Mouse (Mus musculus) embryonic facial prominence, embryonic 15.5 days (tissue): ENCODE data around the gene Irf2bpl. TPM values are rescaled to one million over a fixed set of nuclear protein-coding genes. Genes with fewer than 3 reads are reported as not detected.
A peak's percentile ranks its signal among the peaks of the same experiment; 100 is the strongest.

Source experiments
- ATAC-seq: fragments of 200-750 bp; cut with Nextera tagmentation; 2 replicates; pipeline ENCODE4 v1.8.0; 2017; ENCODE audit warnings: low read depth, moderate TSS enrichment; ENCODE audit not compliant: insufficient number of reproducible peaks, low FRiP score, low TSS enrichment
- H3K27ac ChIP-seq: fragments of 300-500 bp; sonication (generic); replicated peaks from 2 replicates; pipeline ENCODE4 v1.5.1; 2015; ENCODE audit warnings: mild to moderate bottlenecking, inconsistent platforms
- H3K27me3 ChIP-seq: fragments of 300-500 bp; sonication (generic); 2 replicates; pipeline ENCODE4 v1.6.1; 2015; ENCODE audit warnings: inconsistent platforms
- H3K36me3 ChIP-seq: fragments of 300-500 bp; sonication (generic); 2 replicates; pipeline ENCODE4 v1.6.1; 2015; ENCODE audit warnings: mild to moderate bottlenecking, inconsistent platforms
- H3K4me1 ChIP-seq: fragments of 300-500 bp; sonication (generic); 2 replicates; pipeline ENCODE4 v1.6.1; 2015; ENCODE audit warnings: inconsistent platforms
- H3K4me2 ChIP-seq: fragments of 300-500 bp; sonication (generic); replicated peaks from 2 replicates; pipeline ENCODE4 v1.6.1; 2015; ENCODE audit warnings: mild to moderate bottlenecking, inconsistent platforms
- H3K4me3 ChIP-seq: fragments of 300-500 bp; sonication (generic); replicated peaks from 2 replicates; pipeline ENCODE4 v1.5.1; 2015; ENCODE audit warnings: mild to moderate bottlenecking, inconsistent platforms
- H3K9ac ChIP-seq: fragments of 300-500 bp; sonication (generic); 2 replicates; pipeline ENCODE4 v1.6.1; 2015; ENCODE audit warnings: inconsistent platforms
- H3K9me3 ChIP-seq: fragments of 300-500 bp; sonication (generic); replicated peaks from 2 replicates; pipeline ENCODE4 v1.6.1; 2016; ENCODE audit warnings: inconsistent platforms
- WGBS: fragments of 180-500 bp; shearing (Covaris S2); methylation state at CpG from one replicate; pipeline ENCODE4 v1.1.7; 2015; 5-methylcytosine and 5-hydroxymethylcytosine counted together
- polyA plus RNA-seq: library from polyadenylated mRNA; unstranded; fragments of >200 nt; fragmentation: Nextera tagmentation; extraction: Ambion mirVana; gene quantifications from 2 replicates; pipeline ENCODE4 v1.2.1, GENCODE M21; 2015

Irf2bpl gene
- polyA plus RNA-seq, 1 experiment from 2014 or later = 50.6 TPM

DNA sequence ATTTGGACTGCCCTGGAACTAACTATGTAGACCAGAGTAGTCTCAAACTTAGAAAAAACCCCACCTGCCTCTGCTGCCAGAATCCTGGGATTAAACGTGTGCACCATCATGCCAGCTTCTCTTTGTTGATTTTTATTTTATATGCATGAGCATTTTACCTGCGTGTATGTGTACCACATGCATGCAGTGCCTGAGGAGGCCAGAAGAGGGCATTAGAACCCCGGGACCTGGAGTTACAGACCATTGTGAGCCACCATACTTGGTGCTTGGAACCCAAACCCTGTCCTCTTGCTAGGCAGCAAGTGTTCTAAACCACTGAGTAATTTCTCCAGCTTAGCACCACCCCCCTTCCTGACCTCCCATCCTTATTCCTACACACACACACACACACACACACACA, 13.6 kb downstream of the Irf2bpl start:
- Histone ChIP-seq H3K4me3 (no peak overlapping the region), H3K4me2 (no peak overlapping the region), H3K4me1 (peaks cover 22% of the 10 kb centered on the region), H3K27me3 (no peaks in the 10 kb centered on the region), H3K9ac (no peak overlapping the region), H3K36me3 (no peaks in the 10 kb centered on the region), H3K27ac (no peak overlapping the region), H3K9me3 (no peaks in the 10 kb centered on the region)
- over 99% methylated on average over 3 of the region's 3 CpGs for WGBS
- no peak for ATAC-seq

DNA sequence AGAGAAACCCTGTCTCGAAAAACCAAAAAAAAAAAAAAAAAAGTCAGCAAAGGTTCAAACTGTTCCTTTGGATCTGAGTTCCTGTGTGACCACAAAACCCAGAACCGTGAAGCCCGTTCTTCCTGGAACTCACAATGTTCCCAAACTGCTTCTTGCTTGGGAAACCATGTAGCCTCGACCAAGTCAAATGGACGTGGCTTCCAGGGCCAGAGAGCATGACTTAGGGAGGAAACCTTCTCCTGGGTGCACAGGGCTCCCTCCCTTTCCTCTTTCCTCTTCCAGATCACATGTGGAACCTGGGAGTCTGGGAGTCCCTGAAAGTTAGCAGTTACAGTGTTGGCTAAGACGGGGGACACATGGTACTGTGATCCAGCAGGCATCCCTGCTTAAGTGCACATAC, 14.8 kb downstream of the Irf2bpl start:
- WGBS = 88% methylated on average over 6 of the region's 6 CpGs
- Histone ChIP-seq H3K4me3 (no peak overlapping the region), H3K9me3 (no peaks in the 10 kb centered on the region), H3K4me2 (no peak overlapping the region), H3K36me3 (no peaks in the 10 kb centered on the region), H3K9ac (no peak overlapping the region), H3K4me1 (peaks cover 22% of the 10 kb centered on the region), H3K27ac (no peak overlapping the region), H3K27me3 (no peaks in the 10 kb centered on the region)
- ATAC-seq = no peak

DNA sequence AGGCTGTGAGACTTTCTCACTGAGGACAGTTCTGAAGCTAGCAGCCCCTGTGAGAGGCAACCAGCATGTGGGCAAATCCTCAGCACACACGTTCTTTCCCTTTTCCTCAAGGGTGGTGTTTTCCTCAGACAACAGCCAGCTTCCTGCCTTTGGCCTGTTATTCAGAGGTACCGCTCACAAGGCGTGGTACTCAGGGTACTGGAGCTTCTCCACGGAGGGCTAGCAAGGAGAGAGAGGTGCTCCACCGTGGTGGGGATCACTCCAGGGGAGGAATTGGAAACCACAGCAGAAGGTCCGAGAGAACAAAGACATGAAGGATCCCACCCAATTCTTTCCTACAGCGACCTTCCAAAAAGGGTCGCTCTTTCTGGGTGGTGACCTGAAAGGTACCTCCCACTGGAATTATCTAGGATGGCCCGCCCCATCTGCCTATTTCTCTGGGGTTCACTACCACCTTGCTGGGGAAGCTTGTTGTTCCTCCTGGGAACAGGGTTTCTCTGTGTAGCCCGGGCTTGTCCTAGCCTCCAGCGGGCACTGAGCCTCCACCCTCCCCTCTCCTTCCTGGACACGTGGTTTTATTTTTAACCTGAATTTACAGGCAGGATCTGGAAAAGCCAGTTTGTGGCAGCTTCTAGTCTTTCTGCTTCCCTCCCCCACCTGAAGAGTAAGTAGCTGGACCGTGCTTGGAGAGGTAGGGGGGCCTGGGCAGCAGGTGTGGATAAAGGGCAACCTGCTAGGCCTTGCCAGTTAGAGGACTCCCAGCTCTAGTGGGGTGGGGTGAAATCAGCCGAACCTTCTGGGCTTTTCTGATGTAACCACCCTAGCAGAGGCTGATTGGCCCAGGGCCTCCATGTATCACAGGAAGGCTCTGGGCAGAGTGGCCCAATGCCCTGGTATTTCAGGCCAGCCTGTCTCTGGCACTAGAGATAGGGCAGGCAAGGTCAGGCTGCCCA, 17.1 kb downstream of the Irf2bpl start:
- Histone ChIP-seq H3K36me3 (no peaks in the 10 kb centered on the region), H3K4me1 (peaks cover 21% of the 10 kb centered on the region), H3K4me3 (no peak overlapping the region), H3K9me3 (no peaks in the 10 kb centered on the region), H3K27me3 (no peaks in the 10 kb centered on the region), H3K4me2 (peak overlapping the region; percentile 11; the same call in 1 of the 2 replicates), H3K27ac (peak overlapping the region; percentile 78), H3K9ac (no peak overlapping the region)
- 26% methylated on average over 14 of the region's 14 CpGs for WGBS
- ATAC-seq = peak; percentile 62; the same call in 1 of the 2 replicates

DNA sequence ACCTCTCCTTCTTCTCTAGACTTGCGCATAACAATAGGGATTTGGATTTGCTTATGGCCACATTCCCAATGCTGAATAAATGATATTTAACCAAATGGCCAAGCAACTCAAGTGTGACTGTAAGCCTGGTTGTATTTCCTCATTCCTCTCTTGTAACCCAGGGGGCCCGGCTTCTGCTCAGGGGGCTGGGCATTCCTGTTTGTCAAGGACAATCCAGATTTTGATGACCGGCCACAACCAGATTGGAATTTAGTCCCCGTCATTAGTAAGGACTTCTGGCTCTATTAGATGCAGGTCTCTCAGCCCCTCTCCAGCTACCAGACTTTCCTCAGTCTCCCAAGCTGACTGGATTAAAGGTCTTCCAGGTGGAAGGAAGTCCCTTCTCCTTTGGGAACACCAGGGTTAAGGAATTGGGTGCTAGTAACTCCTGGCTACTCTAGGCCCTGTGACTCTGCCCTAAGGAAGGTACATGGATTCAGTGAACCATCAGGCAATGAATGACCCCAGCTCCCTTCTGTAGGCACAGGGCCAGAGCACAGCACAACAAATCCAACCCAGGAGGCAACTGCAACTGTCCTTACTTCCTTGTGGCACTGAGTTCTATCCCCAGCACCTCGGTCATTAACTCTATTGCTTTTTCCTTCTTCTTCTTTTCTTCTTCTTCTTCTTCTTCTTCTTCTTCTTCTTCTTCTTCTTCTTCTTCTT, 20.1 kb downstream of the Irf2bpl start:
- Histone ChIP-seq H3K27ac (no peak overlapping the region), H3K4me3 (no peak overlapping the region), H3K27me3 (no peaks in the 10 kb centered on the region), H3K4me1 (peaks cover 23% of the 10 kb centered on the region), H3K4me2 (no peak overlapping the region), H3K9ac (no peak overlapping the region), H3K36me3 (no peaks in the 10 kb centered on the region), H3K9me3 (no peaks in the 10 kb centered on the region)
- no peak for ATAC-seq
- 86% methylated on average over 5 of the region's 5 CpGs for WGBS

DNA sequence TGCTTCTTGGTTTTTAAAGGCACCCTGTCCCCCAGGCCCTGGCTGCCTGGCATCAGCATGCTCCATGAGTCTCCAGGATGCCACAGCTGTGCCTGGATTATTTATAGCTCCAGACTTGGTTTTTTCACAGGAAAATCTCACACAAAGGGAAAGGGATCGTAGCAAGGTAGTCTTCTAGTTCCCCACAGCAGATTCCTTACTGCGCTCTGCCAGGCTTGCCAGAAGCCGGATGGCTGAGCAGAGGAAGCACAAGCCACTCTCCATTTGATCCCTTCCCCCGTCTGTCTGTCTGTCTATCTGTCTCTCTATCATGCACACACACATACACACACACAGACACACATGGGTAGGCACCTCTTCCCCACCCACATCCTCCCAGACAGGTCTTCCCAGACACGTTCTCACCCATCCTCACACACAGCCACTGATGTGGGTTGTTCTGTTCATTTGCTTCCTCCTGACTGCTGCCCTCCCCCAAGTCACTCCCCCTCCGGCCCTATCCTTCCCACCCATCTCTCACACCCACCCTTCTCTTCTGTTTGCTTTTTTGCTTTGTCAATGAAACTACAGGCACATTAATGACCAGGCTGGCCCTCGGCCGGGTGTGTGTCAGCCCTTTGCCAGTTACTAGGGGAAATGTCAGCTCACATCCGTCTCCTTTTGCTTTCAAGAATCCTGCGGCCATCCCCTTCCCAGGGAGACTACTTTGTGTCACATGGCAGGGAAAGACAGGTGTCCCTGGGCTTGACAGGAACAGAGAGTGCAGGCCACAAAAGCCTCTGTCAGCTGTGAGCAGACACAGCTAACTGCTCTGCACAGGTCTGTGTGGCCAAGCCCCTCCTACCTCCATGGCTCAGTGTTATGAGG, 24.4 kb downstream of the Irf2bpl start:
- H3K27ac ChIP-seq = peak overlapping the region; percentile 55
- no peak overlapping the region for H3K9ac ChIP-seq
- ATAC-seq = no peak
- 50% methylated on average over 10 of the region's 10 CpGs for WGBS
- no peak overlapping the region for H3K4me3 ChIP-seq
- no peak overlapping the region for H3K4me2 ChIP-seq
- H3K36me3 ChIP-seq = no peaks in the 10 kb centered on the region
- H3K27me3 ChIP-seq = no peaks in the 10 kb centered on the region
- H3K4me1 ChIP-seq = peaks cover 30% of the 10 kb centered on the region
- H3K9me3 ChIP-seq = no peaks in the 10 kb centered on the region

DNA sequence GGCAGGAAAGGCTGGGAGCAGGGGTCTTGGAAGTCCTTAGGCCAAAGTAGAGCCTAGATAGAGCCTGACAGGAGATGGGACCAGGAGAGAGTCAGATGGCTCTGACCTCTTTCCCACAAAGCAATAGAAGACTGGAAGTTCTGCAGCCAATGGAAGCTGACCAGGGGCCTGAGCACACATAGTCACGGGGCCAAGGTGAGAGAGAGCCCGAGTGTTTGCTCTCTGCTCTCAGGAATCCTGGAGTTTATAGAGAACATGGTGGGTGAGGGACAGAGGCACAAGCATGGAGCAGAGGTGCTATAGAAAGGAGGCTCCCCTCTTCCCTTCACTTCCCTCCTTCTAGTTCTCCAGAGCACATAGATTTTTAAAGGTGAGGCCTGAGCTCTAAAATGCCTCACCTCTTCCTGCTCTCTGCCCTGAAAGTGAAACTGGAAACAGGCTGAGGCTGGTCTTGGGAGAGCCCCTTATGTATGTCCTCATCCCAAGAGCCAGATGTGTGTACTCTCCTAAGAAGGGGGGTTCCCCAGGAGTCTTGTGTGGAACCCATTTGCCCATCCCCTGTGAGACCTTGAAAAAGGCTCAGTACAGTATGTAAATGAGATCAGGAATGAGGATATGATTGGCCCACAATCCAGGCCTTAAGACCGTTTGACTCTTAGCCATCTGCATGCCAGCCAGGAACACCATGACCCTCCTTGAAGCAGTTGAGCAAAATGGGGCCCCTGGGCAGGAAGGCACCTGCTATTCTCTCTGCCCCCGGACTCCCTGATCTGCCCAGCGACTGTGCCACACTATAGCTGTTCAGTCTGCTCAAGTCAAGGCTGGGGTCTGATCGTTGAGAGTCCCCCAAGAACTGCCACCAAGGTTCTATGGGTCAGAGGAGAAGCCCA, 25.4 kb downstream of the Irf2bpl start:
- Histone ChIP-seq H3K36me3 (no peaks in the 10 kb centered on the region), H3K9me3 (no peaks in the 10 kb centered on the region), H3K4me2 (no peak overlapping the region), H3K27me3 (no peaks in the 10 kb centered on the region), H3K4me1 (peaks cover 32% of the 10 kb centered on the region), H3K9ac (no peak overlapping the region), H3K4me3 (no peak overlapping the region), H3K27ac (peak overlapping the region; percentile 55)
- ATAC-seq = no peak
- WGBS = 68% methylated on average over 6 of the region's 6 CpGs

DNA sequence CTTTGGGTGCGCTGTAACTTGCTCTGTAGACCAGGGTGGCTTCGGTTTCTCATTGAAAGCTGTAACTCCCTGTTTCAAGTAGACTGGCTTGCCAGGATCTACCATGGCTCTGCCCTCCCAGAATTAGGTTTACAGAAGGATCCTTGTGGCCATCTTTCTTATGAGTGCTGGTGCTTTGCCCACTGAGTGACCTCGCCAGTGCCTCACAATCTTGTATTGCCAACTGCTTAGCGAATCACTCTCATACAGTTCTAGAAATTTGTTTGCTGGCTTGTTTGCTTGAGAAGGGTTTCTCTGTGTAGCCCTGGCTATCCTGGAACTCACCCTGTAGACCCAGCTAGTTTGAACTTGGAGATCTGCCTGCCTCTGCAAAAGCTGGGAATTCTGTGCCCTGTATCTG, 26.1 kb downstream of the Irf2bpl start:
- Histone ChIP-seq H3K36me3 (no peaks in the 10 kb centered on the region), H3K9ac (no peak overlapping the region), H3K4me1 (peaks cover 32% of the 10 kb centered on the region), H3K4me3 (no peak overlapping the region), H3K9me3 (no peaks in the 10 kb centered on the region), H3K27me3 (no peaks in the 10 kb centered on the region), H3K4me2 (no peak overlapping the region), H3K27ac (no peak overlapping the region)
- ATAC-seq = no peak
- WGBS = 97% methylated on average over 4 of the region's 4 CpGs

DNA sequence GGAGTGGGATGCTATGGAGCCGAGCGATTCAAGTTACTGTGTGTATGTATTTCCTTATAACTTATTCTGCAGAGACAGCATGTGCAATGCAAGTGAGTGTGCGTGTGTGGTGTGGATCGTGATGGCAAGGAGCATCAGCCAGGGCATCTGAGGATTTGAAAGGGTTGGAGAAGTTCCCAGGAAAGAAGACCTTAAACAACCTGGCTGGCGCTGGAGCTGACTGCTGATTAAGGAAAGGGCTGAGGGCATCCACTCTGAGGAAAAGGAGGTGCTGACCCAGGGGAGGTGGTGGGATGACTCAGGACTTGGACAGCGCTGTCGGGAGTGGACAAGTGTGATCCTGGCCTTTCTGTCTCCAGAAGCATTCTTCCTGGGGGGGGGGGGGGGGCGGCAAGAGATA, 27.3 kb downstream of the Irf2bpl start:
- Histone ChIP-seq H3K4me1 (peaks cover 33% of the 10 kb centered on the region), H3K9ac (no peak overlapping the region), H3K4me3 (no peak overlapping the region), H3K27me3 (no peaks in the 10 kb centered on the region), H3K36me3 (no peaks in the 10 kb centered on the region), H3K27ac (no peak overlapping the region), H3K4me2 (no peak overlapping the region), H3K9me3 (no peaks in the 10 kb centered on the region)
- 89% methylated on average over 8 of the region's 8 CpGs for WGBS
- ATAC-seq = no peak

DNA sequence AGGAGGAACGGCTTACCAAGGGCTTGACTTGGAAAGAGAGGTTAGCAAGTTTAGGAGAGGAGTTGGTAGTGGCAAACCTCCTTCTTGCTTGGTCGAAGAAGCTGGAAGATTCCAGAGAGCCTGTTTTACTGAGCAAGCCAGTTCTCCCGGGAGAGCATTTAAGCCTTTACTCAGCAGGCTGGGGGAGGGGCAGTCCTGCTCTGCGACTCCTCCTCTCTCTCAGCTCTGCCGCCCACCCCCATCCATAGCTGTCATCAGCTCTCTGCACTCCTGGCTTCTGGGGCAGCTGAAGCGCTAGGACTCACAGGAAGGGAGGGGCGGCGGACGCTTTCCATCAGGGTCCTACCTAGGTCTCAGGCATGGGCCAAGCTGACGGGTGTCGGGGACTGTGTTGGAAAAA, 28.9 kb downstream of the Irf2bpl start:
- no peaks in the 10 kb centered on the region for H3K36me3 ChIP-seq
- H3K27me3 ChIP-seq = no peaks in the 10 kb centered on the region
- peak overlapping the region; percentile 35 for H3K4me2 ChIP-seq
- H3K9ac ChIP-seq = no peak overlapping the region
- ATAC-seq = peak; percentile 59
- 8% methylated on average over 11 of the region's 11 CpGs for WGBS
- no peak overlapping the region for H3K4me3 ChIP-seq
- H3K4me1 ChIP-seq = peaks cover 44% of the 10 kb centered on the region
- H3K9me3 ChIP-seq = no peaks in the 10 kb centered on the region
- peak overlapping the region; percentile 74 for H3K27ac ChIP-seq

DNA sequence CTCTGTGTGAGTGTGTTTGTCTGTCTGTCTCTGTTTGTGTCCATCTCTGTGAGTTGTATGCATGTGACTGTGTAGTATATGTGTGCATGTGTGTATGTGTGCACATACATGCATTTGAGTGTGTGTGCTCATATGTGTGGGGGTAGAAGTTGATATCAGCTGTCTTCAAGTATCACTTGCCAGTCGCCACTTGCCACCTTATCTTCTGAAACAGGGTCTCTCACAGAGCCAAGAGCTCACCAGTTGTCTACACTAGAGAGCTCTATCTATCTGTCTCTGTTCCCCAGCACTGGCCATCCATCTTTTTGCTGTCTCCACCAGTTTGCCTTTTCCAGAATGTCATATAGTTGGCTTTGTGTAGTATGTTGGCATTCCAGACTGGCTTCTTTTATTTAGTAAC, 31.1 kb downstream of the Irf2bpl start:
- no peaks in the 10 kb centered on the region for H3K9me3 ChIP-seq
- no peaks in the 10 kb centered on the region for H3K27me3 ChIP-seq
- peaks cover 30% of the 10 kb centered on the region for H3K4me1 ChIP-seq
- no peak overlapping the region for H3K4me2 ChIP-seq
- 82% methylated on average over 1 of the region's 1 CpGs for WGBS
- no peak overlapping the region for H3K4me3 ChIP-seq
- no peak for ATAC-seq
- no peaks in the 10 kb centered on the region for H3K36me3 ChIP-seq
- no peak overlapping the region for H3K27ac ChIP-seq
- no peak overlapping the region for H3K9ac ChIP-seq
